Mouse (Mus musculus): ENCODE results near the gene Sgpl1.

- no peak for TF ChIP-seq CTCF (IDR thresholded peaks at IDR 0.05; ENCODE audit: low read depth, low read length)
- no peak for TF ChIP-seq POLR2A (IDR thresholded peaks at IDR 0.05; ENCODE audit: extremely low read depth, insufficient read depth, low read length)
Measured at GRCm38 (mm10) chr10:61172496-61172895, 25.0 kb upstream of the Sgpl1 start.

All from liver, adult 2 months (tissue).